Mouse (Mus musculus) gastrocnemius, postnatal 14 days (tissue): ENCODE measurements around the gene Fam163b. TPM values are rescaled to one million over a fixed set of nuclear protein-coding genes. Genes with fewer than 3 reads are reported as not detected.

Experiments
- DNase-seq: peaks from one replicate; pipeline ENCODE4 v3.0.0; 2021; ENCODE audit warnings: mixed read lengths
- intact Hi-C: fragments of 180-260 bp; cut with DNase I; formaldehyde crosslinking; loops from one replicate; pipeline ENCODE4 v1.15.1; 2025; ENCODE audit warnings: low total_unique reads
- total RNA-seq, 2 experiments: library from RNA; stranded (reverse); gene quantifications; 2 replicates each; pipeline ENCODE4 v1.2.3; 2021

Fam163b gene
- total RNA-seq, 2 experiments from 2014 or later: 0.07 to 0.08 TPM

DNA sequence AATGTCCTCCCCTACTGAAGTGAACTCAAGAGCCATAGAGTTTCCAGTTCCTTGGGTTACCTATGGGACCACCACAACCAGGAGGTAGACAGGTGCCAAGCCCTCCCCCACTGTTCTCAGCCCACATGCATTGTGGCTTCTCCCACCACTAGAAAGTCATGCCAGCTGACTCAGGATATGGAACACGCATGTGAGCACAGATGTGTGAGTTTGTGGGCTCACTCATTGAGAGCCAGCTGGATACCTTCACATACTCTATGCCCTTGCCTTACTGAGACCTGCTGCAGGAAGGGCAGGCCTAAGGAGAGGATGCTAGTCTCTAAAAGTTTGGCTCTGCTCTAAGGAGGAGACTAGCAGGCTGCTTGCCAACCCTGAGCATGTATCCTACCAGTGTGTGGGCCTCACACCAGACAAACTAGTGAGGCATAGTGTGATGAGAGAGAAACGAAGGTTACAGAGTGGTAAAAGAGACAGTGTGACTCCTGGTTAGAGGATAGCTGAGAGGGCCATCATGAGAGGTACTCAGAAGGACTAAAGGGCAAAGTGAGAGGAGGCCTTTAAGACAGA is 72.0 kb downstream of the Fam163b start:
- intact Hi-C loops: loop anchor here (10.0 kb wide), 1 partner anchor 54 kb away; no protein-coding TSS in a partner anchor
- no peak for DNase-seq

GRCm38 (mm10) chr2:27069646-27070045 is 72.6 kb downstream of the Fam163b start:
- intact Hi-C loops: loop anchor here (10.0 kb wide), 1 partner anchor 55 kb away; no protein-coding TSS in a partner anchor
- no peak for DNase-seq

- DNase-seq: no peak
- intact Hi-C loops: no loop called here
Measured at GRCm38 (mm10) chr2:27067996-27068395, 74.3 kb downstream of the Fam163b start.

GRCm38 (mm10) chr2:27067124-27067523 is 75.2 kb downstream of the Fam163b start:
- DNase-seq: no peak
- intact Hi-C loops: no loop called here

Other genes with a start within 250 kb of the Fam163b start
- 10 to 100 TPM; 11.9 to 13.3 TPM for gene Surf6, start 239.6 kb downstream of the Fam163b start, total RNA-seq
- gene Med22, start 231.8 kb downstream of the Fam163b start, total RNA-seq: 10 to 100 TPM; 19.2 to 19.7 TPM
- gene Rpl7a, start 231.7 kb downstream of the Fam163b start, total RNA-seq: 100 to 1,000 TPM; 309 to 346 TPM
- gene Surf2, start 226.1 kb downstream of the Fam163b start, total RNA-seq: 10 to 100 TPM; 15.3 to 17.2 TPM
- 10 to 100 TPM; 35.0 to 37.8 TPM for gene Surf1, start 226.0 kb downstream of the Fam163b start, total RNA-seq
- 10 to 100 TPM; 84.4 to 85.1 TPM for gene Surf4, start 208.6 kb downstream of the Fam163b start, total RNA-seq
- not detected for gene Stkld1, start 208.4 kb downstream of the Fam163b start, total RNA-seq
- gene Rexo4, start 178.1 kb downstream of the Fam163b start, total RNA-seq: 10 to 100 TPM; 13.3 to 16.2 TPM
- not detected for gene Adamts13, start 169.1 kb downstream of the Fam163b start, total RNA-seq
- 10 to 100 TPM; 21.2 to 21.4 TPM for gene Cacfd1, start 132.6 kb downstream of the Fam163b start, total RNA-seq
- gene Slc2a6, start 114.5 kb downstream of the Fam163b start, total RNA-seq: under 1 TPM; 0.11 to 0.62 TPM
- gene Mymk, start 70.3 kb downstream of the Fam163b start, total RNA-seq: 10 to 100 TPM; 30.5 to 36.4 TPM
- gene Adamtsl2, start 63.1 kb downstream of the Fam163b start, total RNA-seq: 10 to 100 TPM in 1 of 2 experiments, 1 to 10 TPM in 1; 6.3 to 10.5 TPM
- under 1 TPM in 1 of 2 experiments, not detected in 1; 0.12 TPM for gene Dbh, start 22.7 kb upstream of the Fam163b start, total RNA-seq
- gene Sardh, start 105.8 kb upstream of the Fam163b start, total RNA-seq: 1 to 10 TPM; 4.2 to 6.0 TPM